Comparison of ENCODE assay signal across 8 mouse cellular contexts in genomic region chr7:45339410-45340065, GRCm38 (mm10). TPM values are rescaled to one million over a fixed set of nuclear protein-coding genes. Genes with fewer than 3 reads are reported as not detected.
DNase-seq lines count a peak whose midpoint lies in the region; ATAC-seq lines count a peak whose summit lies in the region.

No protein-coding gene starts in this region.

- peak; percentile 41 to 53 for DNase-seq in adrenal gland, adult 18-20 months (ENCODE audit: low spot score in 2 of 2)
- no peak for DNase-seq in adrenal gland, adult 8-10 months
- peak; percentile 39 for DNase-seq in c-Kit-negative CD71-positive TER-119-positive erythroid progenitor cells, embryonic 14.5 days (ENCODE audit: low read depth, low spot score)
- peak; percentile 98 for DNase-seq in midbrain, embryonic 11.5 days (ENCODE audit: low spot score, missing footprints)
- DNase-seq in spleen, postnatal 36 days (ENCODE audit: low spot score in 2 of 2), result peak; percentile 39 to 41

- peak overlapping the region; percentile 60 for H3K4me3 ChIP-seq in limb, embryonic 12.5 days (replicated peaks)
- peak overlapping the region; percentile 45 for H3K4me3 ChIP-seq in midbrain, embryonic 11.5 days (ENCODE audit: low read depth, low read length)

- peak overlapping the region; percentile 94 for H3K4me2 ChIP-seq in limb, embryonic 12.5 days
- H3K4me2 ChIP-seq in midbrain, embryonic 11.5 days, result peak overlapping the region; percentile 85

- H3K27me3 ChIP-seq in limb, embryonic 12.5 days, result peaks cover 35% of the 10 kb centered on the region
- peaks cover 4% of the 10 kb centered on the region for H3K27me3 ChIP-seq in midbrain, embryonic 11.5 days (ENCODE audit: control insufficient read depth, insufficient read depth, low read length)

- WGBS in limb, embryonic 12.5 days, result under 1% methylated on average over 39 of the region's 39 CpGs
- WGBS in midbrain, embryonic 11.5 days, result under 1% methylated on average over 38 of the region's 39 CpGs

- no peaks in the 10 kb centered on the region for H3K9me3 ChIP-seq in limb, embryonic 12.5 days
- H3K9me3 ChIP-seq in midbrain, embryonic 11.5 days (ENCODE audit: control insufficient read depth, low read length), result no peaks in the 10 kb centered on the region

- H3K4me1 ChIP-seq in limb, embryonic 12.5 days (replicated peaks), result peaks cover 58% of the 10 kb centered on the region
- H3K4me1 ChIP-seq in midbrain, embryonic 11.5 days (ENCODE audit: control insufficient read depth, insufficient read depth, low read length), result peaks cover 23% of the 10 kb centered on the region

- peak; percentile 68 for ATAC-seq in erythroid progenitor cell, adult 5-6 weeks (replicated peaks; ENCODE audit: low FRiP score, poor library complexity, severe bottlenecking)
- ATAC-seq in hematopoietic stem cell, adult 5-6 weeks (replicated peaks in 1 of 2; ENCODE audit: insufficient read depth in 1 of 2, low FRiP score in 2 of 2, low TSS enrichment in 1 of 2, low read depth in 1 of 2, poor library complexity in 2 of 2, severe bottlenecking in 2 of 2), result peak; percentile 64 to 75
- peak; percentile 70 for ATAC-seq in limb, embryonic 12.5 days (ENCODE audit: insufficient number of reproducible peaks, insufficient read depth, low FRiP score, low TSS enrichment, low read depth)
- ATAC-seq in midbrain, embryonic 11.5 days (ENCODE audit: low FRiP score), result peak; percentile 86

- H3K36me3 ChIP-seq in limb, embryonic 12.5 days, result no peaks in the 10 kb centered on the region
- H3K36me3 ChIP-seq in midbrain, embryonic 11.5 days (ENCODE audit: control insufficient read depth, insufficient read depth, low read length), result no peaks in the 10 kb centered on the region

- H3K9ac ChIP-seq in limb, embryonic 12.5 days (replicated peaks), result peak overlapping the region; percentile 72
- H3K9ac ChIP-seq in midbrain, embryonic 11.5 days (ENCODE audit: low read length), result peak overlapping the region; percentile 76

- peak overlapping the region; percentile 78 for H3K27ac ChIP-seq in limb, embryonic 12.5 days
- no peak overlapping the region for H3K27ac ChIP-seq in midbrain, embryonic 11.5 days (ENCODE audit: low read depth, low read length)

RNA-seq across cellular contexts. Expression of gene Hrc, which starts 4.4 kb away (rescaled TPM):
- under 1 TPM; 0.17 to 0.83 TPM for total RNA-seq in adrenal gland, adult 18-20 months (2021)
- total RNA-seq in adrenal gland, adult 8-10 months (2022), result under 1 TPM; 0.09 to 0.31 (median 0.26) TPM
- total RNA-seq in erythroid progenitor cell, adult 5-6 weeks (2015; ENCODE audit: low replicate concordance), result not detected in 2 replicates
- not detected in 2 replicates for total RNA-seq in erythroid progenitor cell, adult 5-6 weeks (2017; ENCODE audit: low replicate concordance)
- not detected in 2 replicates for total RNA-seq in hematopoietic stem cell, adult 5-6 weeks (2017)
- 1.8 and 1.9 TPM in 2 replicates for polyA plus RNA-seq in limb, embryonic 12.5 days (2016; fragmentation: Nextera tagmentation; extraction: Ambion mirVana)
- 0.11 and 0.19 TPM in 2 replicates for polyA plus RNA-seq in midbrain, embryonic 11.5 days (2014; fragmentation: Nextera tagmentation; extraction: Ambion mirVana)

RNA-seq across cellular contexts. Expression of gene Trpm4, which starts 6.0 kb away (rescaled TPM):
- total RNA-seq in adrenal gland, adult 18-20 months (2021), result 10 to 100 TPM in 1 of 2 experiments, 1 to 10 TPM in 1; 7.8 to 11.0 TPM
- 10 to 100 TPM in 2 of 4 experiments, 1 to 10 TPM in 2; 5.8 to 19.1 (median 10.4) TPM for total RNA-seq in adrenal gland, adult 8-10 months (2022)
- total RNA-seq in erythroid progenitor cell, adult 5-6 weeks (2015; ENCODE audit: low replicate concordance), result not detected in 2 replicates
- not detected in 2 replicates for total RNA-seq in erythroid progenitor cell, adult 5-6 weeks (2017; ENCODE audit: low replicate concordance)
- total RNA-seq in hematopoietic stem cell, adult 5-6 weeks (2017), result 3.2 and 10.8 TPM in 2 replicates
- polyA plus RNA-seq in limb, embryonic 12.5 days (2016; fragmentation: Nextera tagmentation; extraction: Ambion mirVana), result 14.0 and 16.1 TPM in 2 replicates
- polyA plus RNA-seq in midbrain, embryonic 11.5 days (2014; fragmentation: Nextera tagmentation; extraction: Ambion mirVana), result 4.4 and 6.1 TPM in 2 replicates

RNA-seq across cellular contexts. Expression of gene Ppfia3, which starts 27.3 kb away (rescaled TPM):
- 1 to 10 TPM; 1.7 to 3.2 TPM for total RNA-seq in adrenal gland, adult 18-20 months (2021)
- 1 to 10 TPM; 2.8 to 7.2 (median 4.7) TPM for total RNA-seq in adrenal gland, adult 8-10 months (2022)
- not detected in 2 replicates for total RNA-seq in erythroid progenitor cell, adult 5-6 weeks (2015; ENCODE audit: low replicate concordance)
- not detected in 2 replicates for total RNA-seq in erythroid progenitor cell, adult 5-6 weeks (2017; ENCODE audit: low replicate concordance)
- total RNA-seq in hematopoietic stem cell, adult 5-6 weeks (2017), result not detected in 2 replicates
- polyA plus RNA-seq in limb, embryonic 12.5 days (2016; fragmentation: Nextera tagmentation; extraction: Ambion mirVana), result 6.4 and 8.4 TPM in 2 replicates
- polyA plus RNA-seq in midbrain, embryonic 11.5 days (2014; fragmentation: Nextera tagmentation; extraction: Ambion mirVana), result 7.7 and 8.1 TPM in 2 replicates

RNA-seq across cellular contexts. Expression of gene Lin7b, which starts 30.8 kb away (rescaled TPM):
- total RNA-seq in adrenal gland, adult 18-20 months (2021), result 1 to 10 TPM; 1.3 to 1.7 TPM
- 10 to 100 TPM in 2 of 4 experiments, 1 to 10 TPM in 2; 1.8 to 14.1 (median 7.6) TPM for total RNA-seq in adrenal gland, adult 8-10 months (2022)
- not detected in 2 replicates for total RNA-seq in erythroid progenitor cell, adult 5-6 weeks (2015; ENCODE audit: low replicate concordance)
- total RNA-seq in erythroid progenitor cell, adult 5-6 weeks (2017; ENCODE audit: low replicate concordance), result not detected in 2 replicates
- 3.2 TPM in 1 of 2 replicates, not detected in the other for total RNA-seq in hematopoietic stem cell, adult 5-6 weeks (2017)
- 1.4 and 1.8 TPM in 2 replicates for polyA plus RNA-seq in limb, embryonic 12.5 days (2016; fragmentation: Nextera tagmentation; extraction: Ambion mirVana)
- 0.75 and 1.2 TPM in 2 replicates for polyA plus RNA-seq in midbrain, embryonic 11.5 days (2014; fragmentation: Nextera tagmentation; extraction: Ambion mirVana)

RNA-seq across cellular contexts. Expression of gene Snrnp70, which starts 56.0 kb away (rescaled TPM):
- total RNA-seq in adrenal gland, adult 18-20 months (2021), result 100 to 1,000 TPM; 262 to 325 TPM
- 100 to 1,000 TPM; 232 to 563 (median 376) TPM for total RNA-seq in adrenal gland, adult 8-10 months (2022)
- 143 and 194 TPM in 2 replicates for total RNA-seq in erythroid progenitor cell, adult 5-6 weeks (2015; ENCODE audit: low replicate concordance)
- total RNA-seq in erythroid progenitor cell, adult 5-6 weeks (2017; ENCODE audit: low replicate concordance), result 312 and 348 TPM in 2 replicates
- 498 and 589 TPM in 2 replicates for total RNA-seq in hematopoietic stem cell, adult 5-6 weeks (2017)
- polyA plus RNA-seq in limb, embryonic 12.5 days (2016; fragmentation: Nextera tagmentation; extraction: Ambion mirVana), result 341 and 347 TPM in 2 replicates
- 62.0 and 70.9 TPM in 2 replicates for polyA plus RNA-seq in midbrain, embryonic 11.5 days (2014; fragmentation: Nextera tagmentation; extraction: Ambion mirVana)
